Mouse (Mus musculus): ENCODE measurements at regions not wholly inside any gene's neighbourhood (a gene's known extent, or its start where the extent isn't known, plus 50 kb on each side); places are given as distances from the start of the nearest gene placed in this dataset.

DNA sequence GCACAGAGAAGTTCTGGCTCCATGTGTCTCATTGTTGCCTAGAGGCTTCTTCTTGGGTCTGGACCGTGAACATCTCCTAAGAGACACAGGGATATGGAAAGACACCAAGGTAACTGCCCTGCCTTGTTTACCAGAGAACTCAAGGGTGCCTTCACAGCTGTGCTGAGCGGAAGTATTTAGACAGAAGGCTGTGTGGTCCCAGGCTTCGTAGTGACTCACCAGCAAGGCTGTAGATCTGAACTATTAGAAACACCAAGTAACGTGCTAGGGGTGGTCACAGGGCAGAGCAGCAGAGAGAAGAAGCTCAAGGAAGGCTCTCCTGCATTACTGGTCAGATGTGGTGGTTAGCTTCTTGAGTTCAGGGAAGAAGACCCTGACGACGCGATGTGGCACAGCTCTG, 51.6 kb upstream of the Lpp start:
- no peak for DNase-seq

DNA sequence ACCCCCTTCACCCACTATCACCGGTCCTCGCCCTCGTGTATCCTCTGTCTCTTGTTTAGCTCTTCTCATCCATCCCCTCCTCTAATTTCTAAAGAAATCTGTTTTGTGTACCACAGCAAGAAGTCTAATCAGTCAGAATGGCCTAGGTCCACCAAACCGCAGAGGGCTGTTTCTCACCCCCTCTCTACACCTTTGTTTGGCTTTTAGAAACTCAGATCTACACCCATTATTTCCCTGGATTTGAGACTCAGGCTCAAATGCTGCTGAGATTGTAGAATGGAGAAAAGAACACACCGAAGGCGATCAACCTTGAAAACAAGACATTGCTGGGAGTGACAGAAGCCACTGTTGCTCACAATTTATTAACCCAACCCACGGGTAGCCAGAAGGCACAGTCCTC, 52.7 kb upstream of the Lpp start:
- no peak for DNase-seq

GRCm38 (mm10) chr16:24339320-24340265, 53.7 kb upstream of the Lpp start:
- no peak for DNase-seq

- no peak for DNase-seq
These were observed 54.9 kb upstream of the Lpp start for GRCm38 (mm10) chr16:24338404-24338803.

DNA sequence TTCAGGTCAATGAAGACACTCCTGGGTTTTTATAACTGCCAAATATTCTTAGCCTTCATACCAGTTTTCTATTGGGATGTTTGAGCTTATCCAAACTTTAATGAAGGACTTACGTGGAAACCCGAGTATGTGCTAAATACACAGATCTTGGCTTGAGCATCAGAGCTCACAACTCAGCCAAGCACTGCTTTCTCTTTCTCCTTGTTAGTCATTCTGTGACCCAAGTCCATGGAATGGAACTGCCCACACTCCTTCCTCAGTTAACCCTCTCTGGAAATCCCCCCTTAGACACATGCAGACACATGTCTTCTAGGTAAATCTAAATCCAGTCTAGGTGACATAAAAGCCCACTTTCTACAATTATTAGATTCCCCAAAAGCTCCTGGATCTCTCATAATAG, 58.9 kb upstream of the Lpp start:
- no peak for DNase-seq

DNA sequence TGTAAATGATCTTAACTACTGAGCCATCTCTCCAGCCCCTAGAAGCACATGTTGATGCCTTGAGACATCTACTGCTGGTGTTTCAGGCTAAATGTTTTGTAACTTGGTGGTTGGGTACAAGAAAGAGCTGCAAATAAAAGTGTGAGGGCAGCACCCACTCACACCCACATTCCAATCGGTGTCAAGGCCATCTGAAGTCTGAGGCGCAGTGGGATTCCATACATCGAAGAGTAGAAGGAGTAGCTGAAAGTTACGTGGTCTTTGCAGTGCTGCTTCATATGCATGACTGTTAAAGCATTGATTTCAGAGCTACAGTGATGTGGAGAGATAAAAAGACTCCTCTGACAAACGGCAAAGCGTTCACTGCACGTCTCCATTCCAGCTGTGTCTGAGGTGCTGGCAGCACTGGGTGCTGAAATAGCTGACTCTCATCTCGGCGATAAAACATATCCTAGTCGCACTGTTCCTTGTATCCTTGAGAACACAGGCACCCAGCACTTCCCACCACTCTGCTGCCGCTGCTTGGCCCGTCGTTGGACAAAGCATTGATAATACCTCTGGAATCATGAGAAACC, 61.8 kb upstream of the Lpp start:
- no peak for DNase-seq

- no peak for DNase-seq
These were observed 66.7 kb upstream of the Lpp start for GRCm38 (mm10) chr16:24326571-24326970.

DNA sequence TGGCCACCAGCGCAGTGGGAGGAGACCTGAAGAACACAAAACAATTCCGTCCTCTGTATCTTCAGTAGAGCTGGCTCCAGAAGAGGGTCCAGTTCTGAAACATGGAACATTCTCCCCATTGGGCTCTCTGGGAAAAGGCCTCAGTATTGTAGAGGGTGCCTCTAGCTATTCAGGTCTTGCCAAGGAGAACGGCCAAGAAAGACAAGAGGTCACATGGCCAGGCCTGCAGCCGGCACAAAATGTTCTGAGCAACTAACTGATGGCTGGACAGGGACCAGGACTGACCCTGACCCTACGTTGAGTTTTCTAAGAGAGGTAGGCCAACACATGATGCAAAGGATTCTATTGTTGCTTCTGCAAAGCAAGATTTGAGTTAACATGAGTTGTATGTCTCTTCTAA, 67.3 kb upstream of the Lpp start:
- DNase-seq = no peak

DNA sequence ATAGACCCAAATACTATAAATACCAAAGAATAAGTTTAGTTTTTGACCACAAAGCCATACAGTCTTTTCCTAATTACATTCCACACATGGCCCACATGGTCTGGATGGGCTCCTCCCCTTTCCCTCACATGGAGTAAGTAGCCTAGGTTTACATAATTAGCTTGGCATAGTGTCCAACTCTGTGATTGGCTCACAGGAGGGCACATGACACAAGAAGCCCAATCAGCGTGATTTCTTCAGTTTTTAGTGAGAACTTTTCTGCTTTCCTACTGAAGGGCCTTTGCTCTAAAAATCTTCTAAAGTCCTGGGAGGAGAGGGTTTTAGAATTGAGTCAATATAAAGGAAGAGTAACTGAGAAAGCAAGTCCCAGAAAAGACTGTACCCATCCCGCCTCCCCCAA, 68.4 kb upstream of the Lpp start:
- no peak for DNase-seq

GRCm38 (mm10) chr16:24318723-24319437, 74.4 kb upstream of the Lpp start:
- no peak for DNase-seq

GRCm38 (mm10) chr16:24313544-24314326, 79.6 kb upstream of the Lpp start:
- DNase-seq = no peak

GRCm38 (mm10) chr16:24305391-24305790, 87.9 kb upstream of the Lpp start:
- no peak for DNase-seq

- no peak for DNase-seq
These were observed 96.5 kb upstream of the Lpp start for GRCm38 (mm10) chr16:24296790-24297189.

- no peak for DNase-seq
These were observed 97.5 kb upstream of the Lpp start for GRCm38 (mm10) chr16:24295626-24296440.

DNA sequence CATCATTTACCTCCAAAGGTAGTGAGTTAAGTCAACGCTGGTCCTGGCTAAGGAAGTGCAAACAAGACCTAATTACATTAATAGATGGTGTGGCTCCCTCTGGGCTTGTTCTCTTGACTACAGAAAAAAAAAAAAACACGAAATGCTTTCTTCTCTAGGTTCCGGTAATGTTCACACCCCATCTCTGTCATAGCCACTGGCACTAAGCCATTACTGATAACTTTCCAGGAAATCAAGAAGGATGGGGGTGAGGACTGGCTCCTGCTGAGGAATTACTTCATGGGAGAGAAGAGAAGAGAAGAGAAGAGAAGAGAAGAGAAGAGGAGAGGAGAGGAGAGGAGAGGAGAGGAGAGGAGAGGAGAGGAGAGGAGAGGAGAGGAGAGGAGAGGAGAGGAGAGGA, 109.1 kb upstream of the Lpp start:
- DNase-seq = no peak

DNA sequence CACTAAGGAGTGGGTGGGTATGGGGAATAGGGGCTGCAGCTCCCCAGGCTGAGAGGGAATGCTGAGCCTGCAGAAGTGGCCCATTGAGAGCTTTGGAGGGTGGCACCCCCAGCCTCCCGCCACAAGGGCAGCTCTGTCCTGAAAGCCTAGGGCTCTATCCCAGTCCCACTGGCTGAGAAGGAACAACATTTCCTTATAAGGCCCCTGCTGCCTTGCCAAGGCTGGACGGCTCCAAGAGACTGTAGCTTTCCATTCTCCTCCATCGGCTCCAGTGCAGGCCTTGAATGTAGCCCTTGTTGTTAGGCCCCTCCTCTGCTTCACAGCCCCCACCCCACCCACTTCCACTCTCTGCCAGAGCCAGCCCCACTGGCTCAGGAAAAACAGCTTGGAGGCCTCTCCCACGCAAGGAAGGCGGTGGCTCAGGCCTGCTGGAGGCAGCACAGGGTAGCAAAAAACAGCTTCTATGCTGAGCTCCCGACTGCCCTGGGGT, 111.1 kb upstream of the Lpp start:
- peak; percentile 87 for DNase-seq

GRCm38 (mm10) chr16:24281561-24281960, 111.7 kb upstream of the Lpp start:
- no peak for DNase-seq

GRCm38 (mm10) chr16:24277857-24278256, 115.5 kb upstream of the Lpp start:
- no peak for DNase-seq

DNA sequence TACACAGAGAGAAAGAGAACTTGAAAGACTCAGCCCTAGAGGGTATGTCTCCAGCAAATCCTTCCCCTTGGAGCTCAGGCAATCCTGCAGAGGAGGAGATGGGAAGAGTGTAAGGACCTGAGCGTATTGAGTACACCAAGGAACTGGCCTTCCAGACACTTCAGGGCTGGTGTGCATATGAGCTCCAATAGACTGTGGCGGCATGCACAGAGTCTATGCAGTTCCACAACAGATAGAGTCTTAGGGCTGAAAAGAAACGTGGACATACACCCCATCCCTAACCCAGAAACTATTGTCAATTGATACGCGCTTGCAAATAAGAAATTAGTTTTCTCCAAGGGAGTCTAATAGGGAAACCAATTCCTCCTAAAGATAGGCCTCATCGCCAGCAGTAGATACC, 130.6 kb upstream of the Lpp start:
- no peak for DNase-seq

- no peak for DNase-seq
These were observed 133.5 kb upstream of the Lpp start for GRCm38 (mm10) chr16:24259711-24260230.

DNA sequence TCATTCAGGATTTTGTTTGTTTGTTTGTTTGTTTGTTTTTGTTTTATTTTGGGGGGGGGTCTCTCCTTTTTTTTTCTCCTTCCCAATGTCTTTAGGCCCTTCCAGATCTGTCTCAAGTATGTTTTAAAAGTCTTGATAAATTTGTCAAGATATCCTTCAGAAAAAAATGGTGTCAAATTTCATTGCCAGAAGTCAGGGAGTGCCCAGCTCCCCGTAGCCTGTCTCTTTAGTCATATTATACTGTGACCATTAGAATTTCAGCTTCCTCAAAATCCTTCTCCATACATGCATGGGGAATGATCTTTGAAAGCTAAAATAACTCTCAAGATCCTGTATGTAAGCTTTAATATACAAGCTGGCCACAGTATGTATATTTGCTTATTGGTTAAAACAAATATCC, 134.3 kb upstream of the Lpp start:
- no peak for DNase-seq

Data from heart, postnatal 4 days (tissue).